Mouse (Mus musculus): ENCODE data around the gene Aox1.

The Aox1 gene

GRCm38 (mm10) chr1:58055598-58055997 lies 25.9 kb downstream of the Aox1 start:
- no peaks in the 10 kb centered on the region for H3K27me3 ChIP-seq (ENCODE audit: insufficient read depth, low read length)
- no peak overlapping the region for H3K4me3 ChIP-seq (replicated peaks; ENCODE audit: low read length)
- peaks cover 7% of the 10 kb centered on the region; the same call in 1 of the 2 replicates for H3K4me1 ChIP-seq (replicated peaks; ENCODE audit: low read depth, low read length)
- no peaks in the 10 kb centered on the region for H3K36me3 ChIP-seq (ENCODE audit: insufficient read depth, low read length)
- H3K9me3 ChIP-seq (ENCODE audit: low read length) = no peaks in the 10 kb centered on the region
- TF ChIP-seq POU5F1 (IDR thresholded peaks at IDR 0.05; ENCODE audit: borderline replicate concordance, low read length) (no peak), CTCF (conservative IDR thresholded peaks at IDR 0.05; ENCODE audit: low read length) (no peak), NANOG (IDR thresholded peaks at IDR 0.05; ENCODE audit: borderline replicate concordance, low read length) (no peak)

- TF ChIP-seq NANOG (IDR thresholded peaks at IDR 0.05; ENCODE audit: borderline replicate concordance, low read length) (no peak), CTCF (conservative IDR thresholded peaks at IDR 0.05; ENCODE audit: low read length) (no peak), POU5F1 (IDR thresholded peaks at IDR 0.05; ENCODE audit: borderline replicate concordance, low read length) (no peak)
- H3K9me3 ChIP-seq (ENCODE audit: low read length) = no peaks in the 10 kb centered on the region
- no peaks in the 10 kb centered on the region for H3K27me3 ChIP-seq (ENCODE audit: insufficient read depth, low read length)
- H3K4me1 ChIP-seq (replicated peaks; ENCODE audit: low read depth, low read length) = peaks cover 7% of the 10 kb centered on the region; the same call in 1 of the 2 replicates
- H3K4me3 ChIP-seq (replicated peaks; ENCODE audit: low read length) = no peak overlapping the region
- no peaks in the 10 kb centered on the region for H3K36me3 ChIP-seq (ENCODE audit: insufficient read depth, low read length)
These were observed 26.5 kb downstream of the Aox1 start for GRCm38 (mm10) chr1:58056074-58056807.

- peaks cover 7% of the 10 kb centered on the region; the same call in 1 of the 2 replicates for H3K4me1 ChIP-seq (replicated peaks; ENCODE audit: low read depth, low read length)
- TF ChIP-seq CTCF (conservative IDR thresholded peaks at IDR 0.05; ENCODE audit: low read length) (no peak), NANOG (IDR thresholded peaks at IDR 0.05; ENCODE audit: borderline replicate concordance, low read length) (no peak), POU5F1 (IDR thresholded peaks at IDR 0.05; ENCODE audit: borderline replicate concordance, low read length) (no peak)
- H3K27me3 ChIP-seq (ENCODE audit: insufficient read depth, low read length) = no peaks in the 10 kb centered on the region
- no peaks in the 10 kb centered on the region for H3K9me3 ChIP-seq (ENCODE audit: low read length)
- no peaks in the 10 kb centered on the region for H3K36me3 ChIP-seq (ENCODE audit: insufficient read depth, low read length)
- H3K4me3 ChIP-seq (replicated peaks; ENCODE audit: low read length) = no peak overlapping the region
These were observed 27.2 kb downstream of the Aox1 start for GRCm38 (mm10) chr1:58056939-58057338.

GRCm38 (mm10) chr1:58058846-58059245 lies 29.1 kb downstream of the Aox1 start:
- no peak overlapping the region for H3K4me3 ChIP-seq (replicated peaks; ENCODE audit: low read length)
- H3K27me3 ChIP-seq (ENCODE audit: insufficient read depth, low read length) = no peaks in the 10 kb centered on the region
- H3K36me3 ChIP-seq (ENCODE audit: insufficient read depth, low read length) = no peaks in the 10 kb centered on the region
- no peak for TF ChIP-seq NANOG (IDR thresholded peaks at IDR 0.05; ENCODE audit: borderline replicate concordance, low read length)
- TF ChIP-seq CTCF (conservative IDR thresholded peaks at IDR 0.05; ENCODE audit: low read length) = no peak
- TF ChIP-seq POU5F1 (IDR thresholded peaks at IDR 0.05; ENCODE audit: borderline replicate concordance, low read length) = no peak
- no peaks in the 10 kb centered on the region for H3K4me1 ChIP-seq (replicated peaks; ENCODE audit: low read depth, low read length)
- no peaks in the 10 kb centered on the region for H3K9me3 ChIP-seq (ENCODE audit: low read length)

- Histone ChIP-seq H3K27me3 (ENCODE audit: insufficient read depth, low read length) (no peaks in the 10 kb centered on the region), H3K4me3 (replicated peaks; ENCODE audit: low read length) (no peak overlapping the region), H3K9me3 (ENCODE audit: low read length) (no peaks in the 10 kb centered on the region), H3K36me3 (ENCODE audit: insufficient read depth, low read length) (no peaks in the 10 kb centered on the region), H3K4me1 (replicated peaks; ENCODE audit: low read depth, low read length) (no peaks in the 10 kb centered on the region)
- TF ChIP-seq CTCF (conservative IDR thresholded peaks at IDR 0.05; ENCODE audit: low read length) (no peak), NANOG (IDR thresholded peaks at IDR 0.05; ENCODE audit: borderline replicate concordance, low read length) (no peak), POU5F1 (IDR thresholded peaks at IDR 0.05; ENCODE audit: borderline replicate concordance, low read length) (no peak)
These were observed 32.4 kb downstream of the Aox1 start for GRCm38 (mm10) chr1:58062131-58062530.

GRCm38 (mm10) chr1:58065151-58065550 lies 35.4 kb downstream of the Aox1 start:
- H3K4me3 ChIP-seq (replicated peaks; ENCODE audit: low read length) = no peak overlapping the region
- H3K36me3 ChIP-seq (ENCODE audit: insufficient read depth, low read length) = no peaks in the 10 kb centered on the region
- peaks cover 6% of the 10 kb centered on the region for H3K9me3 ChIP-seq (ENCODE audit: low read length)
- TF ChIP-seq NANOG (IDR thresholded peaks at IDR 0.05; ENCODE audit: borderline replicate concordance, low read length) (no peak), CTCF (conservative IDR thresholded peaks at IDR 0.05; ENCODE audit: low read length) (no peak), POU5F1 (IDR thresholded peaks at IDR 0.05; ENCODE audit: borderline replicate concordance, low read length) (no peak)
- no peaks in the 10 kb centered on the region for H3K4me1 ChIP-seq (replicated peaks; ENCODE audit: low read depth, low read length)
- no peaks in the 10 kb centered on the region for H3K27me3 ChIP-seq (ENCODE audit: insufficient read depth, low read length)

GRCm38 (mm10) chr1:58065606-58066005 lies 35.9 kb downstream of the Aox1 start:
- H3K4me1 ChIP-seq (replicated peaks; ENCODE audit: low read depth, low read length) = no peaks in the 10 kb centered on the region
- H3K27me3 ChIP-seq (ENCODE audit: insufficient read depth, low read length) = no peaks in the 10 kb centered on the region
- TF ChIP-seq NANOG (IDR thresholded peaks at IDR 0.05; ENCODE audit: borderline replicate concordance, low read length) (no peak), CTCF (conservative IDR thresholded peaks at IDR 0.05; ENCODE audit: low read length) (no peak), POU5F1 (IDR thresholded peaks at IDR 0.05; ENCODE audit: borderline replicate concordance, low read length) (no peak)
- H3K36me3 ChIP-seq (ENCODE audit: insufficient read depth, low read length) = no peaks in the 10 kb centered on the region
- no peak overlapping the region for H3K4me3 ChIP-seq (replicated peaks; ENCODE audit: low read length)
- peaks cover 10% of the 10 kb centered on the region for H3K9me3 ChIP-seq (ENCODE audit: low read length)

- TF ChIP-seq NANOG (IDR thresholded peaks at IDR 0.05; ENCODE audit: borderline replicate concordance, low read length) (no peak), POU5F1 (IDR thresholded peaks at IDR 0.05; ENCODE audit: borderline replicate concordance, low read length) (no peak), CTCF (conservative IDR thresholded peaks at IDR 0.05; ENCODE audit: low read length) (no peak)
- H3K36me3 ChIP-seq (ENCODE audit: insufficient read depth, low read length) = no peaks in the 10 kb centered on the region
- H3K4me3 ChIP-seq (replicated peaks; ENCODE audit: low read length) = no peak overlapping the region
- no peaks in the 10 kb centered on the region for H3K27me3 ChIP-seq (ENCODE audit: insufficient read depth, low read length)
- H3K9me3 ChIP-seq (ENCODE audit: low read length) = peaks cover 10% of the 10 kb centered on the region
- H3K4me1 ChIP-seq (replicated peaks; ENCODE audit: low read depth, low read length) = no peaks in the 10 kb centered on the region
These were observed 39.5 kb downstream of the Aox1 start for GRCm38 (mm10) chr1:58069181-58069580.
